Mouse (Mus musculus): Measurements from ENCODE around the gene Ticam1. TPM values are rescaled to one million over a fixed set of nuclear protein-coding genes. Genes with fewer than 3 reads are reported as not detected.

Ticam1 gene
- polyA plus RNA-seq, 1 experiment = 20.5 TPM

GRCm38 (mm10) chr17:56219805-56220204, 56.8 kb downstream of the Ticam1 start:
- 28% methylated on average over 3 of the region's 3 CpGs for WGBS
- Histone ChIP-seq H3K27ac (ENCODE audit: insufficient read depth, low read length) (no peak overlapping the region), H3K4me3 (ENCODE audit: extremely low read depth, insufficient read depth, insufficient read length) (no peak overlapping the region), H3K27me3 (ENCODE audit: control insufficient read depth, insufficient read depth, low read length) (no peaks in the 10 kb centered on the region), H3K36me3 (ENCODE audit: control insufficient read depth, insufficient read depth, low read length) (no peaks in the 10 kb centered on the region), H3K4me1 (ENCODE audit: control insufficient read depth, insufficient read depth, insufficient read length) (peaks cover 7% of the 10 kb centered on the region; the same call in 1 of the 2 replicates)
- TF ChIP-seq POLR2A (IDR thresholded peaks at IDR 0.05; ENCODE audit: low read depth, low read length) (no peak), CTCF (IDR thresholded peaks at IDR 0.05; ENCODE audit: extremely low read depth, insufficient read depth, insufficient read length, insufficient replicate concordance) (no peak)
- no peak for DNase-seq (ENCODE audit: low read depth in 1 of 2, low spot score in 2 of 2)

Other genes with a start within 250 kb of the Ticam1 start
- gene Sh3gl1, start 240.2 kb downstream of the Ticam1 start, polyA plus RNA-seq (2012; rRNA removed) = 72.3 and 80.8 TPM in 2 replicates
- 2.8 and 4.3 TPM in 2 replicates for gene Chaf1a, start 236.3 kb downstream of the Ticam1 start, polyA plus RNA-seq (2012; rRNA removed)
- 45.3 and 56.4 TPM in 2 replicates for gene Ubxn6, start 201.8 kb downstream of the Ticam1 start, polyA plus RNA-seq (2012; rRNA removed)
- gene Hdgfl2, start 197.2 kb downstream of the Ticam1 start, polyA plus RNA-seq (2012; rRNA removed) = 42.3 and 52.3 TPM in 2 replicates
- 2.3 and 3.0 TPM in 2 replicates for gene Plin4, start 167.0 kb downstream of the Ticam1 start, polyA plus RNA-seq (2012; rRNA removed)
- 0.30 and 0.36 TPM in 2 replicates for gene Plin5, start 159.2 kb downstream of the Ticam1 start, polyA plus RNA-seq (2012; rRNA removed)
- gene Lrg1, start 154.8 kb downstream of the Ticam1 start, polyA plus RNA-seq (2012; rRNA removed) = 56.0 and 79.2 TPM in 2 replicates
- 9.1 and 11.8 TPM in 2 replicates for gene Sema6b, start 136.4 kb downstream of the Ticam1 start, polyA plus RNA-seq (2012; rRNA removed)
- gene Tnfaip8l1, start 114.3 kb downstream of the Ticam1 start, polyA plus RNA-seq (2012; rRNA removed) = 6.6 and 7.3 TPM in 2 replicates
- gene Mydgf, start 92.9 kb downstream of the Ticam1 start, polyA plus RNA-seq (2012; rRNA removed) = 27.5 and 36.4 TPM in 2 replicates
- gene Dpp9, start 57.9 kb downstream of the Ticam1 start, polyA plus RNA-seq (2012; rRNA removed) = 34.4 and 46.4 TPM in 2 replicates
- gene Fem1a, start 20.0 kb downstream of the Ticam1 start, polyA plus RNA-seq (2012; rRNA removed) = 21.1 and 29.0 TPM in 2 replicates
- gene Plin3, start 16.1 kb upstream of the Ticam1 start, polyA plus RNA-seq (2012; rRNA removed) = 13.4 and 17.3 TPM in 2 replicates
- gene Arrdc5, start 23.5 kb upstream of the Ticam1 start, polyA plus RNA-seq (2012; rRNA removed) = 0.12 TPM in 1 of 2 replicates, not detected in the other
- 16.5 and 23.9 TPM in 2 replicates for gene Uhrf1, start 26.5 kb upstream of the Ticam1 start, polyA plus RNA-seq (2012; rRNA removed)
- gene Kdm4b, start 49.3 kb upstream of the Ticam1 start, polyA plus RNA-seq (2012; rRNA removed) = 37.1 and 46.7 TPM in 2 replicates
- gene Ptprs, start 199.7 kb upstream of the Ticam1 start, polyA plus RNA-seq (2012; rRNA removed) = 57.5 and 69.4 TPM in 2 replicates
- not detected in 2 replicates for gene Znrf4, start 235.6 kb upstream of the Ticam1 start, polyA plus RNA-seq (2012; rRNA removed)